Mouse (Mus musculus) spleen, postnatal 10 days (tissue): ENCODE results near the gene Ptdss2.
A peak's percentile ranks its signal among the peaks of the same experiment; 100 is the strongest.

Source experiments
- DNase-seq, 2 experiments: peaks; one replicate each; pipeline ENCODE4 v3.0.0; 2021 to 2022; ENCODE audit warnings: low spot score in 2 of 2

Ptdss2 gene

GRCm38 (mm10) chr7:141122245-141122644 is at the start of gene Ptdss2:
Ptdss2 (plus strand) TSS chr7:141122382.
- DNase-seq: peak in 1 of 2 experiments; percentile 34

GRCm38 (mm10) chr7:141073782-141074181 is 48.4 kb upstream of the Ptdss2 start:
- DNase-seq: no peak

GRCm38 (mm10) chr7:141077841-141078240 is 44.3 kb upstream of the Ptdss2 start, which contains the start of gene Pkp3:
Pkp3 (plus strand) TSS chr7:141078218.
- DNase-seq: no peak

- no peak for DNase-seq
These were observed 43.3 kb upstream of the Ptdss2 start for GRCm38 (mm10) chr7:141078876-141079275.

GRCm38 (mm10) chr7:141079481-141080449 is 42.4 kb upstream of the Ptdss2 start:
- DNase-seq: no peak

GRCm38 (mm10) chr7:141087894-141088293 is 34.3 kb upstream of the Ptdss2 start:
- DNase-seq: peak in 1 of 2 experiments; percentile 52

- peak in 1 of 2 experiments; percentile 38 for DNase-seq
These were observed 33.7 kb upstream of the Ptdss2 start for GRCm38 (mm10) chr7:141088473-141088872.

GRCm38 (mm10) chr7:141090228-141090627 is 32.0 kb upstream of the Ptdss2 start:
- DNase-seq: no peak

- DNase-seq: peak; percentile 81 to 94
These were observed 30.0 kb upstream of the Ptdss2 start for GRCm38 (mm10) chr7:141092051-141092735.

- no peak for DNase-seq
These were observed 28.2 kb upstream of the Ptdss2 start for GRCm38 (mm10) chr7:141093950-141094349.

GRCm38 (mm10) chr7:141094487-141095205 is 27.5 kb upstream of the Ptdss2 start:
- no peak for DNase-seq

- DNase-seq: no peak
These were observed 26.2 kb upstream of the Ptdss2 start for GRCm38 (mm10) chr7:141096021-141096420.

- DNase-seq: peak; percentile 52 to 83
These were observed 25.5 kb upstream of the Ptdss2 start for GRCm38 (mm10) chr7:141096649-141097056.

- no peak for DNase-seq
These were observed 25.0 kb upstream of the Ptdss2 start for GRCm38 (mm10) chr7:141097177-141097576.

- peak; percentile 50 to 69 for DNase-seq
These were observed 22.1 kb upstream of the Ptdss2 start, which contains the start of gene Sigirr for GRCm38 (mm10) chr7:141099911-141100691. Sigirr (minus strand) TSS chr7:141100572.

- no peak for DNase-seq
These were observed 19.0 kb upstream of the Ptdss2 start for GRCm38 (mm10) chr7:141103161-141103560.

- DNase-seq: no peak
These were observed 6.3 kb upstream of the Ptdss2 start for GRCm38 (mm10) chr7:141115874-141116273.

- no peak for DNase-seq
These were observed 4.5 kb upstream of the Ptdss2 start, which contains the start of gene Ano9 for GRCm38 (mm10) chr7:141117636-141118035. Ano9 (minus strand) TSS chr7:141117806.

GRCm38 (mm10) chr7:141119487-141119886 is 2.7 kb upstream of the Ptdss2 start:
- DNase-seq: no peak

- no peak for DNase-seq
These were observed 1.6 kb upstream of the Ptdss2 start for GRCm38 (mm10) chr7:141120605-141121004.

GRCm38 (mm10) chr7:141121051-141121531 is 1.1 kb upstream of the Ptdss2 start:
- no peak for DNase-seq
